Mouse (Mus musculus) gastrocnemius, adult 2 months (tissue): ENCODE results near the gene Lrrc8d. TPM values are rescaled to one million over a fixed set of nuclear protein-coding genes. Genes with fewer than 3 reads are reported as not detected.

Source experiments
- DNase-seq: peaks from one replicate; pipeline ENCODE4 v3.0.0; 2022
- H3K27ac ChIP-seq: fragments of 200-600 bp; 2 replicates; pipeline ENCODE4 v1.8.1; 2022; ENCODE audit warnings: mild to moderate bottlenecking
- H3K4me3 ChIP-seq: fragments of 200-600 bp; 2 replicates; pipeline ENCODE4 v1.8.1; 2022; ENCODE audit warnings: mild to moderate bottlenecking, moderate library complexity
- CTCF ChIP-seq: fragments of 200-600 bp; IDR thresholded peaks from 2 replicates; pipeline ENCODE4 v1.8.1; 2022; ENCODE audit warnings: antibody characterized with exemption, mild to moderate bottlenecking, moderate library complexity
- intact Hi-C: fragments of 180-260 bp; cut with DNase I; formaldehyde crosslinking; loops from one replicate; pipeline ENCODE4 v1.15.1; 2025
- total RNA-seq, 2 experiments: library from RNA; stranded (reverse); gene quantifications; 2 replicates each; pipeline ENCODE4 v1.2.3; 2021

The Lrrc8d gene
- total RNA-seq, 2 experiments from 2014 or later = 3.2 to 5.0 TPM

DNA sequence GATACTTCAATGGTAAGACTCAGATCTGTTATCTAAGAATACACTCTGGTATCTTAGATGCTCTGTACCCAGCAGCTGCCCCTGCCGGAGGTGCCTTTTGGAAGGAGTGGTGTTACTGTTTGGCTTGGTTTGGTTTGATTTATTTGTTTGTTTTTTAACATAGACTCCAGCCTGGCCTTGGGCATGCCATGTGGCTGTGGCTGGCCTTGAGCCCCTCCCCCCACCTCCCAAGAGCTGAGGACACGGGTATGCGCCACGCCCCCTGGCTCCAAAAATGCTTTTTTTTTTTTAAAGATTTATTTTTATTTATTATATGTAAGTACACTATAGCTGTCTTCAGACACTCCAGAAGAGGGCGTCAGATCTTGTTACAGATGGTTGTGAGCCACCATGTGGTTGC, 65.6 kb downstream of the Lrrc8d start:
- no peak for TF ChIP-seq CTCF
- no peak overlapping the region for H3K4me3 ChIP-seq

GRCm38 (mm10) chr5:105776368-105776767, 76.6 kb downstream of the Lrrc8d start:
- Histone ChIP-seq H3K27ac (no peak overlapping the region), H3K4me3 (no peak overlapping the region)
- DNase-seq = no peak
- intact Hi-C loops = no loop called here
- TF ChIP-seq CTCF = no peak

More for the DNA sequence above, 65.6 kb downstream of the Lrrc8d start:
- intact Hi-C loops = no loop called here
- no peak overlapping the region for H3K27ac ChIP-seq
- no peak for DNase-seq

- DNase-seq = no peak
- no peak overlapping the region for H3K4me3 ChIP-seq
- peak overlapping the region; percentile 28; the same call in 1 of the 2 replicates for H3K27ac ChIP-seq
- TF ChIP-seq CTCF = no peak
- intact Hi-C loops = no loop called here
Measured at GRCm38 (mm10) chr5:105776978-105777593, 77.3 kb downstream of the Lrrc8d start.

DNA sequence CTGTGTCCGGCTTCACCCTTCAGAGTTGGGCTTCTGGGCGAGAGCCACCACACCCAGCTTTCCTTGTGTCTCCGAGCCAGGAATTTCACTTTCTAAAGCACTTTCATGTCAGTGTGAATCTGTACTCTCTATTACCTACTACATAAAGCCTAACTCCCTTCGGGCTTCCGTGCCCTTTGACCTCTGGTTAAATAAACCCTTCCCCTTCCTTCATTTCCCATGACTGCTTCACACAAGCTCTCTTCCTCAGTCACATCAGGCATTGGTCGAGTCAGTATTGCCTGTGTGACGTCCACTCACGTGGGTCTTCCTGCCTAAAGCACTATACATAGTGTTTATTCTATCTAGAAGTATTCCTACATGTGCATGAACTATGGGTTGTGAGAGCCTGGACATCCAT, 77.9 kb downstream of the Lrrc8d start:
- Histone ChIP-seq H3K4me3 (no peak overlapping the region), H3K27ac (peak overlapping the region; percentile 28; the same call in 1 of the 2 replicates)
- DNase-seq = no peak
- TF ChIP-seq CTCF = no peak
- intact Hi-C loops = no loop called here

DNA sequence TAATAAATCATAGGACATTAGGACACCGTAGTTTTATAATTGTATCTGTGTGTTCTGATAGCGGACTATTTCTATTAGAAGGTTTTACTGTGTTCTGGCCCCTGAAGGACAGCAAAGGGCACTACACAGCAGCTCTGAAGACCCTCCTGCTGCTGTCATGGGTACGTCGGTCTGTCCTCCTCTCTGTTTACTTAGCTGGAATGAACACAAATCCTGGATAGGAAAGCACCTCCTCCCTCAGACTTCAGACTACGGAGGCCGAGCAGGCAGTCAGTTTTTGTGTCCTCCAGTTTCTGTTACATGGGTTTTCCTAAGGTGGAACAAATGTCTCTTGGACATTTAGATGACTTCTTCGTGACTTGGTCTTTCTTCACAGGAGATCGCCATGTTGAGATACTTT, 78.4 kb downstream of the Lrrc8d start:
- Histone ChIP-seq H3K27ac (no peak overlapping the region), H3K4me3 (no peak overlapping the region)
- DNase-seq = no peak
- TF ChIP-seq CTCF = no peak
- intact Hi-C loops = no loop called here

- intact Hi-C loops = no loop called here
- Histone ChIP-seq H3K4me3 (no peak overlapping the region), H3K27ac (peak overlapping the region; percentile 69)
- DNase-seq = no peak
- TF ChIP-seq CTCF = no peak
Measured at GRCm38 (mm10) chr5:105778723-105779122, 79.0 kb downstream of the Lrrc8d start.

GRCm38 (mm10) chr5:105779331-105779730, 79.6 kb downstream of the Lrrc8d start:
- Histone ChIP-seq H3K27ac (peak overlapping the region; percentile 69), H3K4me3 (no peak overlapping the region)
- peak; percentile 74 for DNase-seq
- TF ChIP-seq CTCF = no peak
- intact Hi-C loops = no loop called here

- DNase-seq = no peak
- no peak overlapping the region for H3K4me3 ChIP-seq
- no peak overlapping the region for H3K27ac ChIP-seq
- TF ChIP-seq CTCF = no peak
- intact Hi-C loops = no loop called here
Measured at GRCm38 (mm10) chr5:105783848-105784247, 84.1 kb downstream of the Lrrc8d start.

DNA sequence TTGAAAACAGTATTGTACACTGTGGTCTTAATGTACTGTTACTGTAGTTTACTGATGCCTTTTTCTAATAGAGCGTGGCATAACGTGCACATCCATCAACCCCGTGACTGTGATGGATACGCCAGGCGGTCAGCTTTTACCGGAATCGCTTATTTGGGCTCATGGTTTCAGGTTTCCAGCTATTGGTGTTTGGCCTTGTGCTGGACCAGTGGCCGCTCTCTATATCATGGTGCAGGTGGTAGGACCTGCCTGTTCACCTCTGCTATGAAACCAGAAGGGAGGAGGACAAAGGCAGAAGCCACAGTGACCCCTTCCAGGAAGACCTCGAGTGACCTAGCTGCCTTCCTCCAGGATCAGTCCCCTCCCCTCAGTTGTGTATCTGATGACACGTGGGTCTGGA, 85.0 kb downstream of the Lrrc8d start:
- intact Hi-C loops = no loop called here
- no peak for DNase-seq
- no peak for TF ChIP-seq CTCF
- no peak overlapping the region for H3K27ac ChIP-seq
- no peak overlapping the region for H3K4me3 ChIP-seq

DNA sequence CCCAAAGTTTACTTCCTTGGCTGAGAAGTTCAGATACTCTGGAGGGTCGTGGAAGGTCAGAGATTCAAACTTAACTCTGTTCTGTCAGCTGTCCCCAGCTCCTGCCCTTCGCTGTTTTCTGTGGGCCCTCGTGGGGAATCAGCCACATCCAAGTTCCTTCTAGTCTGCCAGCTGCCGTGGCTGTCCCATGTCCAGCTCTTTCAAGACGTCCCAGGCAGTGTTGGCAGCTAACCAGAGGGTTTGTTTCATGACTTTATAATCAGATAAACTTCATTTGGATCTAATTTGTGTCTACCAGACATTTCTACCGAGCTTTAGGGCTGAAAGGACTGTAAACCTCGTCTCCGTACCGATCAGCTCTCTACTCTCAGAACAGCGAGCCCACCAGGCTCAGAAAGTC, 87.8 kb downstream of the Lrrc8d start:
- Histone ChIP-seq H3K27ac (peak overlapping the region; percentile 63), H3K4me3 (no peak overlapping the region)
- no peak for TF ChIP-seq CTCF
- intact Hi-C loops = no loop called here
- DNase-seq = peak; percentile 56

DNA sequence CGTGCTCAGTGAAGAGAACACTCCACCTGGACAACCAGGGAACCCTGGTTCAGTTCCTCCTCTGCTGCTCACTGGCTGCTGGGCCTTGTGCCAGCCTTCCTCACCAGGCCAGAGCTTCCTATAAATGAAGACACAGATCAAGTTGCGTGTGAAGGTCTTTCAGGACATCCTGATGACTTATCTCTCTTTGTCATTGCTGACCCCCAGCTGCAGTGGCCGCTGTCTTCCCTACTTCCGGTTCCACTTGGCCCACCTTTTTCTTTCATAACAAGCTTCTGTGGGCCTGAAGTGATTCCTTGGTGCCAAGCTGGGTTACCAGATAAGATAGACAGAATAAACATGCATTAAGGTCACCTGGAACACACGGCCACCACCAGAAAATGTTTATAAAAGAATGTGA, 90.0 kb downstream of the Lrrc8d start:
- intact Hi-C loops = no loop called here
- H3K4me3 ChIP-seq = no peak overlapping the region
- no peak overlapping the region for H3K27ac ChIP-seq
- no peak for DNase-seq
- TF ChIP-seq CTCF = no peak

GRCm38 (mm10) chr5:105792331-105792801, 92.6 kb downstream of the Lrrc8d start:
- no peak for TF ChIP-seq CTCF
- Histone ChIP-seq H3K27ac (peak overlapping the region; percentile 54), H3K4me3 (peak overlapping the region; percentile 61)
- DNase-seq = peak; percentile 35
- intact Hi-C loops = no loop called here

DNA sequence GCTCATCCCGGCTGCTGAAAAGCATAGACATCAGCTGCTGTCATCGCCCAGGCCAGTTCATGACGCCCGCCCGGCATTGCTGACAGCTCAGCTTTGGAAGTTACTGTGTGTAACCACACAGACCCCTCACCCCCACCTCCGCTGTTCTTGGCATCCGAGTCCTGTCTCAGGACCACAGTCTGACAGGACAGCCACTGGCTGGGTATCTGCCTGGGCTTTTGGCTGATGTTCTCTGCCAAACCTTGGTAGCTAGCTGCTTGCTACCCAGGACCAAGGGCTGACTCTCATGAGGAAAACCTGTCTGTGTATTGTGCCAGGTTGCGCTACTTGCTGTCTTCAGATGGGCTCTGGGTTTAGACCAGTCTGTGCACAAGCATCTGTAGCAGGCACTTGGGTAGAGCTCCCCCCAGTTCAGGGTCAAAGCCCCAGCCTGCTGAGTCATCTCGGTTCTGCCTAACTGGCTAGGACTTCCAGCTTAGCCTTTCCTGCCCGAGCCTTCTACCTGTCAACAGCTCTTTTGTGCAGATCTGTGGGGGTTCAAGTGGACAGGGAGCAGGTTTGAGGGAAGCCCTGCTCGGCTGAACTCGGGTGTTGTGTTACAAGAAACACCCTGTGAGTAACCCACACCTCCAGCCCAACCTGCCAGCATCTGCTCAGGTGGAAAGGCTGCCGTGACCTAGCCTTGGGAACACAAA, 93.2 kb downstream of the Lrrc8d start:
- peak overlapping the region; percentile 61 for H3K4me3 ChIP-seq
- peak overlapping the region; percentile 54 for H3K27ac ChIP-seq
- intact Hi-C loops = no loop called here
- DNase-seq = peak; percentile 62
- TF ChIP-seq CTCF = no peak

GRCm38 (mm10) chr5:105793548-105793940, 93.8 kb downstream of the Lrrc8d start:
- peak overlapping the region; percentile 54 for H3K27ac ChIP-seq
- H3K4me3 ChIP-seq = no peak overlapping the region
- intact Hi-C loops = no loop called here
- TF ChIP-seq CTCF = no peak
- no peak for DNase-seq
